Mouse (Mus musculus) ES-Bruce4 (cell line): ENCODE data around the gene Wasf1.

Experiments
- CTCF ChIP-seq: IDR thresholded peaks from one replicate; pipeline ENCODE4 v1.8.1; 2011; ENCODE audit warnings: low read depth, low read length
- EP300 ChIP-seq: IDR thresholded peaks from 2 replicates; pipeline ENCODE4 v1.6.1; 2011; ENCODE audit warnings: low read depth, low read length; ENCODE audit not compliant: insufficient read depth
- POLR2A ChIP-seq: IDR thresholded peaks from one replicate; pipeline ENCODE4 v1.8.1; 2011; ENCODE audit warnings: low read length; ENCODE audit not compliant: insufficient read depth

DNA sequence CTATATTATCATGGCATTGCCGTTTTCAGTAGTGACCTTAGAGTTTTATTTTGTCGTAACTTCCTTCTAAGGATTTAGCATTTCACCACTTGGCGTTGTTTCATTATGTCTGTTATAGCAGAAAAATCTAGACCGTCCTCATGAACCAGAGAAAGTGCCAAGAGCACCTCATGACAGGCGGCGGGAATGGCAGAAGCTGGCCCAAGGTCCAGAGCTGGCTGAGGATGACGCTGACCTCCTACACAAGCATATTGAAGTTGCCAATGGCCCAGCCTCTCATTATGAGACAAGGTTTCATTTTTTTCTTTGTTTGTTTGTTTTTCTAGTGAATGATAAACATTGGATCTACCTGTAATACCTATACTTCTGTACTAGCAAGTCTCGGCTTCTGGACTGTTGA is 49.7 kb downstream of the Wasf1 start:
- no peak for TF ChIP-seq POLR2A
- TF ChIP-seq EP300, result no peak
- TF ChIP-seq CTCF, result no peak
